Mouse (Mus musculus): ENCODE data around the gene Lat.
"Not testable (repeated sequence)": the region's sequence is repeated elsewhere in the genome, so short reads cannot be mapped to it uniquely, and the experiment has no call there.

Lat gene

GRCm38 (mm10) chr7:126329907-126330645 lies 39.3 kb downstream of the Lat start:
- no peak for DNase-seq

- DNase-seq: not testable (repeated sequence)
Observed at GRCm38 (mm10) chr7:126328848-126329247, 40.5 kb downstream of the Lat start.

- DNase-seq: not testable (repeated sequence)
Observed at GRCm38 (mm10) chr7:126325576-126326273, 43.6 kb downstream of the Lat start.

GRCm38 (mm10) chr7:126324791-126325190 lies 44.6 kb downstream of the Lat start:
- no peak for DNase-seq

GRCm38 (mm10) chr7:126323729-126324128 lies 45.6 kb downstream of the Lat start:
- DNase-seq: peak; percentile 87

- no peak for DNase-seq
Observed at GRCm38 (mm10) chr7:126314273-126314672, 55.1 kb downstream of the Lat start.

All from right cerebral cortex, postnatal 14 days (tissue).